Mouse (Mus musculus): ENCODE results near the gene Usp6nl.
A peak's percentile ranks its signal among the peaks of the same experiment; 100 is the strongest.

Usp6nl gene

GRCm38 (mm10) chr2:6333570-6333969 lies 11.1 kb downstream of the Usp6nl start:
- DNase-seq: no peak

- DNase-seq: no peak
Measured at GRCm38 (mm10) chr2:6334011-6334410, 11.5 kb downstream of the Usp6nl start.

- no peak for DNase-seq
Measured at GRCm38 (mm10) chr2:6335032-6335735, 12.7 kb downstream of the Usp6nl start.

GRCm38 (mm10) chr2:6336013-6336412 lies 13.5 kb downstream of the Usp6nl start:
- no peak for DNase-seq

GRCm38 (mm10) chr2:6336649-6337048 lies 14.2 kb downstream of the Usp6nl start:
- no peak for DNase-seq

- no peak for DNase-seq
Measured at GRCm38 (mm10) chr2:6337436-6337835, 15.0 kb downstream of the Usp6nl start.

GRCm38 (mm10) chr2:6338031-6338629 lies 15.7 kb downstream of the Usp6nl start:
- DNase-seq: no peak

GRCm38 (mm10) chr2:6340439-6340838 lies 18.0 kb downstream of the Usp6nl start:
- DNase-seq: no peak

- DNase-seq: no peak
Measured at GRCm38 (mm10) chr2:6341496-6341895, 19.0 kb downstream of the Usp6nl start.

GRCm38 (mm10) chr2:6349256-6350092 lies 27.0 kb downstream of the Usp6nl start:
- peak; percentile 51 to 56 for DNase-seq

GRCm38 (mm10) chr2:6350164-6350563 lies 27.7 kb downstream of the Usp6nl start:
- DNase-seq: no peak

- DNase-seq: no peak
Measured at GRCm38 (mm10) chr2:6350931-6351695, 28.6 kb downstream of the Usp6nl start.

GRCm38 (mm10) chr2:6352541-6352971 lies 30.1 kb downstream of the Usp6nl start:
- DNase-seq: peak in 1 of 2 experiments; percentile 48

GRCm38 (mm10) chr2:6353060-6353459 lies 30.6 kb downstream of the Usp6nl start:
- no peak for DNase-seq

- DNase-seq: no peak
Measured at GRCm38 (mm10) chr2:6357306-6357705, 34.8 kb downstream of the Usp6nl start.

GRCm38 (mm10) chr2:6359645-6360044 lies 37.2 kb downstream of the Usp6nl start:
- no peak for DNase-seq

- DNase-seq: peak in 1 of 2 experiments; percentile 32
Measured at GRCm38 (mm10) chr2:6363126-6363525, 40.7 kb downstream of the Usp6nl start.

- DNase-seq: no peak
Measured at GRCm38 (mm10) chr2:6363922-6364321, 41.5 kb downstream of the Usp6nl start.

- no peak for DNase-seq
Measured at GRCm38 (mm10) chr2:6366521-6366928, 44.1 kb downstream of the Usp6nl start.

GRCm38 (mm10) chr2:6366973-6367372 lies 44.5 kb downstream of the Usp6nl start:
- no peak for DNase-seq

GRCm38 (mm10) chr2:6367497-6367896 lies 45.0 kb downstream of the Usp6nl start:
- DNase-seq: no peak

GRCm38 (mm10) chr2:6374216-6374615 lies 51.7 kb downstream of the Usp6nl start:
- DNase-seq: peak in 1 of 2 experiments; percentile 9

- DNase-seq: no peak
Measured at GRCm38 (mm10) chr2:6376071-6376470, 53.6 kb downstream of the Usp6nl start.
